Mouse (Mus musculus): ENCODE measurements around the gene Gp1bb. TPM values are rescaled to one million over a fixed set of nuclear protein-coding genes. Genes with fewer than 3 reads are reported as not detected.

Gp1bb gene
- polyA plus RNA-seq, 1 experiment from 2014 or later: 2.2 TPM

GRCm38 (mm10) chr16:18593930-18594329 lies 28.3 kb downstream of the Gp1bb start:
- Histone ChIP-seq H3K4me3 (ENCODE audit: low read length) (no peak overlapping the region), H3K27ac (ENCODE audit: low read length) (no peak overlapping the region), H3K9ac (ENCODE audit: low read length) (no peak overlapping the region), H3K4me2 (ENCODE audit: low read depth, low read length) (no peak overlapping the region), H3K27me3 (ENCODE audit: control insufficient read depth, insufficient read depth, low read depth, low read length) (peaks cover 33% of the 10 kb centered on the region), H3K9me3 (ENCODE audit: control insufficient read depth, low read length) (no peaks in the 10 kb centered on the region), H3K4me1 (replicated peaks; ENCODE audit: control insufficient read depth, insufficient read depth, low read length) (peaks cover 11% of the 10 kb centered on the region), H3K36me3 (ENCODE audit: control insufficient read depth, insufficient read depth, low read length) (no peaks in the 10 kb centered on the region)
- 80% methylated on average over 2 of the region's 2 CpGs for WGBS
- ATAC-seq (ENCODE audit: low read depth): no peak

GRCm38 (mm10) chr16:18591047-18592018 lies 30.9 kb downstream of the Gp1bb start:
- H3K36me3 ChIP-seq (ENCODE audit: control insufficient read depth, insufficient read depth, low read length): no peaks in the 10 kb centered on the region
- peak overlapping the region; percentile 51 for H3K4me3 ChIP-seq (ENCODE audit: low read length)
- ATAC-seq (ENCODE audit: low read depth): peak; percentile 24
- peak overlapping the region; percentile 1; the same call in 1 of the 2 replicates for H3K9ac ChIP-seq (ENCODE audit: low read length)
- peak overlapping the region; percentile 49; the same call in 1 of the 2 replicates for H3K27ac ChIP-seq (ENCODE audit: low read length)
- peaks cover 55% of the 10 kb centered on the region for H3K27me3 ChIP-seq (ENCODE audit: control insufficient read depth, insufficient read depth, low read depth, low read length)
- 4% methylated on average over 59 of the region's 59 CpGs for WGBS
- peak overlapping the region; percentile 67 for H3K4me2 ChIP-seq (ENCODE audit: low read depth, low read length)
- H3K9me3 ChIP-seq (ENCODE audit: control insufficient read depth, low read length): no peaks in the 10 kb centered on the region
- H3K4me1 ChIP-seq (replicated peaks; ENCODE audit: control insufficient read depth, insufficient read depth, low read length): peaks cover 24% of the 10 kb centered on the region

- Histone ChIP-seq H3K9me3 (ENCODE audit: control insufficient read depth, low read length) (no peaks in the 10 kb centered on the region), H3K4me2 (ENCODE audit: low read depth, low read length) (peak within 1 kb of the TSS; percentile 67), H3K27me3 (ENCODE audit: control insufficient read depth, insufficient read depth, low read depth, low read length) (peaks cover 67% of the 10 kb centered on the region), H3K4me1 (replicated peaks; ENCODE audit: control insufficient read depth, insufficient read depth, low read length) (peaks cover 27% of the 10 kb centered on the region), H3K27ac (ENCODE audit: low read length) (peak within 1 kb of the TSS; percentile 49), H3K4me3 (ENCODE audit: low read length) (peak within 1 kb of the TSS; percentile 51), H3K36me3 (ENCODE audit: control insufficient read depth, insufficient read depth, low read length) (no peaks in the 10 kb centered on the region), H3K9ac (ENCODE audit: low read length) (peak within 1 kb of the TSS; percentile 58)
- WGBS: 3% methylated on average over 48 of the region's 48 CpGs
- ATAC-seq (ENCODE audit: low read depth): 0 out of 2 replicates have a peak, but pooled peaks have one; percentile 18
Observed at GRCm38 (mm10) chr16:18589804-18590790, 32.1 kb downstream of the Gp1bb start, which contains the start of gene Tbx1. Gene Tbx1 (minus strand): TSS chr16:18590671.

DNA sequence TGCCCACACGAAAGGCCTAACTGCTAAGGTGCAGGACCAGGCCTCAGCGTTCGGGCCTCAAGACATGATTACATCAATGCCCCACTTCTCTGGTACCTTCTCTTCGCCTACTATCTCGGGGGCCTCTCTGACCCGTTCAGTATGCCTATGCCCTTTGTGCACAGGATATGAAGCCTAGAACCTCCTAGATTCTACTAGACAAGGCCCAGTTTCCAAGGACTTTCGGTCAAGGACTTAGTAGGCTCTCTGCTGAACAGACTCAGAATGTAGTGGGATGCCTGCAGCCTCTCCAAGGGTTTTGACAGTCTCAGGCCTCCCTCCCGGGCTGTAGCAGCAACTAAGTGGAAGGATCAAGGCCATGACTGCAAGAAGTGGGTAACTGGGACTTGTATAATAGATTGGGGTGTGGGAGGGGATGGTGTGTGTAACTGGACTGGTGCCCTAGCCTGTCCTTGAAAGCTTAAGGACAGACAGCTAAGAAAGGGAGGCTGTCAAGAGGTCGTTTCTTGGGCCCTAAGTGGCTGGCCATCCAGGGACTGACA lies 33.1 kb downstream of the Gp1bb start:
- Histone ChIP-seq H3K4me1 (replicated peaks; ENCODE audit: control insufficient read depth, insufficient read depth, low read length) (peaks cover 27% of the 10 kb centered on the region), H3K9ac (ENCODE audit: low read length) (no peak overlapping the region), H3K27ac (ENCODE audit: low read length) (peak overlapping the region; percentile 75), H3K4me3 (ENCODE audit: low read length) (no peak overlapping the region), H3K4me2 (ENCODE audit: low read depth, low read length) (no peak overlapping the region), H3K36me3 (ENCODE audit: control insufficient read depth, insufficient read depth, low read length) (no peaks in the 10 kb centered on the region), H3K27me3 (ENCODE audit: control insufficient read depth, insufficient read depth, low read depth, low read length) (peaks cover 74% of the 10 kb centered on the region), H3K9me3 (ENCODE audit: control insufficient read depth, low read length) (no peaks in the 10 kb centered on the region)
- WGBS: 43% methylated on average over 9 of the region's 9 CpGs
- ATAC-seq (ENCODE audit: low read depth): no peak

GRCm38 (mm10) chr16:18588738-18589055 lies 33.5 kb downstream of the Gp1bb start:
- H3K4me3 ChIP-seq (ENCODE audit: low read length): peak overlapping the region; percentile 47
- H3K9ac ChIP-seq (ENCODE audit: low read length): peak overlapping the region; percentile 65
- 10% methylated on average over 31 of the region's 31 CpGs for WGBS
- peak; percentile 13; the same call in 1 of the 2 replicates for ATAC-seq (ENCODE audit: low read depth)
- H3K27ac ChIP-seq (ENCODE audit: low read length): peak overlapping the region; percentile 75
- no peaks in the 10 kb centered on the region for H3K9me3 ChIP-seq (ENCODE audit: control insufficient read depth, low read length)
- H3K27me3 ChIP-seq (ENCODE audit: control insufficient read depth, insufficient read depth, low read depth, low read length): peaks cover 79% of the 10 kb centered on the region
- peak overlapping the region; percentile 59 for H3K4me2 ChIP-seq (ENCODE audit: low read depth, low read length)
- no peaks in the 10 kb centered on the region for H3K36me3 ChIP-seq (ENCODE audit: control insufficient read depth, insufficient read depth, low read length)
- peaks cover 27% of the 10 kb centered on the region for H3K4me1 ChIP-seq (replicated peaks; ENCODE audit: control insufficient read depth, insufficient read depth, low read length)

- WGBS: 4% methylated on average over 44 of the region's 57 CpGs
- H3K27me3 ChIP-seq (ENCODE audit: control insufficient read depth, insufficient read depth, low read depth, low read length): peaks cover 85% of the 10 kb centered on the region
- H3K9me3 ChIP-seq (ENCODE audit: control insufficient read depth, low read length): no peaks in the 10 kb centered on the region
- H3K4me3 ChIP-seq (ENCODE audit: low read length): peak overlapping the region; percentile 47
- ATAC-seq (ENCODE audit: low read depth): peak; percentile 41
- peaks cover 27% of the 10 kb centered on the region for H3K4me1 ChIP-seq (replicated peaks; ENCODE audit: control insufficient read depth, insufficient read depth, low read length)
- peak overlapping the region; percentile 65 for H3K9ac ChIP-seq (ENCODE audit: low read length)
- peak overlapping the region; percentile 75 for H3K27ac ChIP-seq (ENCODE audit: low read length)
- no peaks in the 10 kb centered on the region for H3K36me3 ChIP-seq (ENCODE audit: control insufficient read depth, insufficient read depth, low read length)
- peak overlapping the region; percentile 59 for H3K4me2 ChIP-seq (ENCODE audit: low read depth, low read length)
Observed at GRCm38 (mm10) chr16:18587847-18588737, 34.1 kb downstream of the Gp1bb start.

GRCm38 (mm10) chr16:18586906-18587546 lies 35.2 kb downstream of the Gp1bb start:
- H3K9me3 ChIP-seq (ENCODE audit: control insufficient read depth, low read length): no peaks in the 10 kb centered on the region
- peak overlapping the region; percentile 73 for H3K9ac ChIP-seq (ENCODE audit: low read length)

More at GRCm38 (mm10) chr16:18586906-18587546, 35.2 kb downstream of the Gp1bb start:
- Histone ChIP-seq H3K36me3 (ENCODE audit: control insufficient read depth, insufficient read depth, low read length) (no peaks in the 10 kb centered on the region), H3K4me2 (ENCODE audit: low read depth, low read length) (peak overlapping the region; percentile 90), H3K4me3 (ENCODE audit: low read length) (peak overlapping the region; percentile 63), H3K4me1 (replicated peaks; ENCODE audit: control insufficient read depth, insufficient read depth, low read length) (peaks cover 33% of the 10 kb centered on the region), H3K27ac (ENCODE audit: low read length) (peak overlapping the region; percentile 66), H3K27me3 (ENCODE audit: control insufficient read depth, insufficient read depth, low read depth, low read length) (peaks cover 94% of the 10 kb centered on the region)
- ATAC-seq (ENCODE audit: low read depth): no peak
- 3% methylated on average over 24 of the region's 62 CpGs for WGBS
